Mouse (Mus musculus) brown adipose tissue, adult 24 weeks (tissue): ENCODE results near the gene Piezo1. TPM values are rescaled to one million over a fixed set of nuclear protein-coding genes. Genes with fewer than 3 reads are reported as not detected.

Experiments used
- H3K27ac ChIP-seq: fragments of 200-500 bp; replicated peaks from 2 replicates; pipeline ENCODE4 v1.5.1; 2012; ENCODE audit warnings: low read depth, mild to moderate bottlenecking, low read length
- H3K4me1 ChIP-seq: fragments of 200-500 bp; 2 replicates; pipeline ENCODE4 v1.6.1; 2012; ENCODE audit warnings: low read length, mixed read lengths; ENCODE audit not compliant: control insufficient read depth, insufficient read depth, insufficient read length
- H3K4me3 ChIP-seq: fragments of 200-500 bp; 2 replicates; pipeline ENCODE4 v1.5.1; 2012; ENCODE audit warnings: low read depth, mild to moderate bottlenecking, low read length, moderate library complexity; ENCODE audit not compliant: insufficient read depth
- polyA plus RNA-seq: library from polyadenylated mRNA; stranded (reverse); fragments of >200 nt; gene quantifications from 2 replicates; pipeline ENCODE4 v1.2.4, GENCODE M21; 2012; ENCODE audit not compliant: missing spikeins, insufficient read depth, insufficient read length

The Piezo1 gene
- polyA plus RNA-seq, 1 experiment = 14.7 TPM

GRCm38 (mm10) chr8:122469407-122469806 is 81.7 kb downstream of the Piezo1 start:
- Histone ChIP-seq H3K27ac (no peak overlapping the region), H3K4me3 (no peak overlapping the region), H3K4me1 (no peaks in the 10 kb centered on the region)

- Histone ChIP-seq H3K4me3 (no peak overlapping the region), H3K4me1 (peaks cover 8% of the 10 kb centered on the region)
These were observed 83.3 kb downstream of the Piezo1 start for GRCm38 (mm10) chr8:122467816-122468215.

GRCm38 (mm10) chr8:122464985-122465384 is 86.1 kb downstream of the Piezo1 start:
- no peak overlapping the region for H3K4me3 ChIP-seq
- no peak overlapping the region for H3K27ac ChIP-seq
- H3K4me1 ChIP-seq = peaks cover 19% of the 10 kb centered on the region

More at GRCm38 (mm10) chr8:122467816-122468215, 83.3 kb downstream of the Piezo1 start:
- no peak overlapping the region for H3K27ac ChIP-seq

- H3K4me1 ChIP-seq = peaks cover 20% of the 10 kb centered on the region
- H3K4me3 ChIP-seq = no peak overlapping the region
- no peak overlapping the region for H3K27ac ChIP-seq
These were observed 87.2 kb downstream of the Piezo1 start for GRCm38 (mm10) chr8:122463651-122464640.

- Histone ChIP-seq H3K4me3 (no peak overlapping the region), H3K4me1 (peaks cover 20% of the 10 kb centered on the region), H3K27ac (no peak overlapping the region)
These were observed 88.6 kb downstream of the Piezo1 start for GRCm38 (mm10) chr8:122462510-122462909.

- no peak overlapping the region for H3K4me3 ChIP-seq
- peaks cover 20% of the 10 kb centered on the region for H3K4me1 ChIP-seq
- no peak overlapping the region for H3K27ac ChIP-seq
These were observed 89.5 kb downstream of the Piezo1 start for GRCm38 (mm10) chr8:122461473-122462148.

GRCm38 (mm10) chr8:122460524-122461472 is 90.3 kb downstream of the Piezo1 start, which contains the start of gene Snai3:
Gene Snai3 (minus strand): TSS chr8:122460733.
- H3K4me1 ChIP-seq = peaks cover 20% of the 10 kb centered on the region
- no peak within 1 kb of the TSS for H3K27ac ChIP-seq
- H3K4me3 ChIP-seq = peak within 1 kb of the TSS; percentile 19

GRCm38 (mm10) chr8:122459990-122460389 is 91.1 kb downstream of the Piezo1 start:
- Histone ChIP-seq H3K4me1 (peaks cover 20% of the 10 kb centered on the region), H3K4me3 (no peak overlapping the region), H3K27ac (no peak overlapping the region)

- no peak overlapping the region for H3K4me3 ChIP-seq
- H3K27ac ChIP-seq = no peak overlapping the region
- peaks cover 20% of the 10 kb centered on the region for H3K4me1 ChIP-seq
These were observed 91.8 kb downstream of the Piezo1 start for GRCm38 (mm10) chr8:122459218-122459900.

- Histone ChIP-seq H3K4me3 (no peak overlapping the region), H3K4me1 (peaks cover 13% of the 10 kb centered on the region)
These were observed 94.0 kb downstream of the Piezo1 start for GRCm38 (mm10) chr8:122457171-122457570.

GRCm38 (mm10) chr8:122454409-122454808 is 96.7 kb downstream of the Piezo1 start:
- H3K27ac ChIP-seq = no peak overlapping the region
- no peak overlapping the region for H3K4me3 ChIP-seq
- H3K4me1 ChIP-seq = no peaks in the 10 kb centered on the region

More at GRCm38 (mm10) chr8:122457171-122457570, 94.0 kb downstream of the Piezo1 start:
- no peak overlapping the region for H3K27ac ChIP-seq

GRCm38 (mm10) chr8:122452154-122452553 is 99.0 kb downstream of the Piezo1 start:
- H3K4me3 ChIP-seq = no peak overlapping the region
- no peak overlapping the region for H3K27ac ChIP-seq
- no peaks in the 10 kb centered on the region for H3K4me1 ChIP-seq

- H3K4me3 ChIP-seq = no peak overlapping the region
- no peaks in the 10 kb centered on the region for H3K4me1 ChIP-seq
- no peak overlapping the region for H3K27ac ChIP-seq
These were observed 99.9 kb downstream of the Piezo1 start for GRCm38 (mm10) chr8:122451161-122451703.

GRCm38 (mm10) chr8:122445203-122445602 is 105.9 kb downstream of the Piezo1 start:
- no peak overlapping the region for H3K27ac ChIP-seq
- H3K4me1 ChIP-seq = no peaks in the 10 kb centered on the region; the same call in 1 of the 2 replicates
- H3K4me3 ChIP-seq = no peak overlapping the region
